Mouse (Mus musculus) lung, postnatal 0 days (tissue): ENCODE measurements around the gene Ccl7. TPM values are rescaled to one million over a fixed set of nuclear protein-coding genes. Genes with fewer than 3 reads are reported as not detected.

Experiments used
- ATAC-seq: fragments of 200-750 bp; cut with Nextera tagmentation; 2 replicates; pipeline ENCODE4 v1.8.0; 2017; ENCODE audit warnings: moderate library complexity
- DNase-seq: peaks from one replicate; pipeline ENCODE4 v3.0.0-alpha.2; 2016; ENCODE audit warnings: low spot score
- H3K27ac ChIP-seq: fragments of 300-500 bp; sonication (generic); 2 replicates; pipeline ENCODE4 v1.5.1; 2014; ENCODE audit warnings: antibody characterized with exemption, mild to moderate bottlenecking, low read length, mixed read lengths
- H3K27me3 ChIP-seq: fragments of 300-500 bp; sonication (generic); replicated peaks from 2 replicates; pipeline ENCODE4 v1.6.1; 2014; ENCODE audit warnings: low read length, mixed read lengths; ENCODE audit not compliant: insufficient read depth
- H3K36me3 ChIP-seq: fragments of 300-500 bp; sonication (generic); 2 replicates; pipeline ENCODE4 v1.6.1; 2014; ENCODE audit warnings: low read length, mixed read lengths; ENCODE audit not compliant: insufficient read depth
- H3K4me1 ChIP-seq: fragments of 300-500 bp; sonication (generic); 2 replicates; pipeline ENCODE4 v1.6.1; 2014; ENCODE audit warnings: antibody characterized with exemption, low read depth, low read length, mixed read lengths; ENCODE audit not compliant: insufficient read depth
- H3K4me2 ChIP-seq: fragments of 300-500 bp; sonication (generic); replicated peaks from 2 replicates; pipeline ENCODE4 v1.6.1; 2014; ENCODE audit warnings: low read depth, mild to moderate bottlenecking, low read length, moderate library complexity, mixed read lengths
- H3K4me3 ChIP-seq: fragments of 300-500 bp; sonication (generic); 2 replicates; pipeline ENCODE4 v1.5.1; 2014; ENCODE audit warnings: low read depth, low read length
- H3K9ac ChIP-seq: fragments of 300-500 bp; sonication (generic); replicated peaks from 2 replicates; pipeline ENCODE4 v1.6.1; 2014; ENCODE audit warnings: low read depth, mild to moderate bottlenecking
- H3K9me3 ChIP-seq: fragments of 300-500 bp; sonication (generic); 2 replicates; pipeline ENCODE4 v1.6.1; 2016; ENCODE audit warnings: low read length, mixed read lengths
- CTCF ChIP-seq: IDR thresholded peaks from 2 replicates; pipeline ENCODE4 v1.5.1; 2016; ENCODE audit warnings: antibody characterized with exemption, mild to moderate bottlenecking
- EP300 ChIP-seq: IDR thresholded peaks from 2 replicates; pipeline ENCODE4 v1.6.1; 2016; ENCODE audit warnings: antibody characterized with exemption, mild to moderate bottlenecking, control low read depth
- WGBS: fragments of 180-500 bp; shearing (Covaris S2); extraction: QIAGEN DNeasy Blood & Tissue Kit; methylation state at CpG from one replicate; pipeline ENCODE4 v1.1.7; 2014; 5-methylcytosine and 5-hydroxymethylcytosine counted together
- polyA plus RNA-seq: library from polyadenylated mRNA; unstranded; fragments of >200 nt; fragmentation: Nextera tagmentation; extraction: Ambion mirVana; gene quantifications from 2 replicates; pipeline ENCODE4 v1.2.1, GENCODE M21; 2015

Gene Ccl7
- polyA plus RNA-seq, 1 experiment from 2014 or later = 3.4 TPM

GRCm38 (mm10) chr11:82041671-82042080 is 3.8 kb upstream of the Ccl7 start:
- TF ChIP-seq CTCF = no peak
- no peak for TF ChIP-seq EP300
- WGBS = 71% methylated on average over 4 of the region's 4 CpGs
- Histone ChIP-seq H3K27me3 (no peaks in the 10 kb centered on the region), H3K27ac (no peak overlapping the region), H3K36me3 (no peaks in the 10 kb centered on the region), H3K9me3 (no peaks in the 10 kb centered on the region), H3K9ac (no peak overlapping the region), H3K4me1 (no peaks in the 10 kb centered on the region), H3K4me3 (no peak overlapping the region), H3K4me2 (no peak overlapping the region)
- ATAC-seq (no peak), DNase-seq (no peak)

GRCm38 (mm10) chr11:82047746-82048415 is 2.4 kb downstream of the Ccl7 start:
- Histone ChIP-seq H3K36me3 (no peaks in the 10 kb centered on the region), H3K4me1 (no peaks in the 10 kb centered on the region), H3K27ac (no peak overlapping the region), H3K4me3 (no peak overlapping the region), H3K9me3 (no peaks in the 10 kb centered on the region), H3K9ac (no peak overlapping the region), H3K4me2 (no peak overlapping the region), H3K27me3 (no peaks in the 10 kb centered on the region)
- peak; percentile 76 for DNase-seq
- no peak for ATAC-seq
- TF ChIP-seq CTCF (peak; percentile 78), EP300 (no peak)
- WGBS = 42% methylated on average over 6 of the region's 6 CpGs

DNA sequence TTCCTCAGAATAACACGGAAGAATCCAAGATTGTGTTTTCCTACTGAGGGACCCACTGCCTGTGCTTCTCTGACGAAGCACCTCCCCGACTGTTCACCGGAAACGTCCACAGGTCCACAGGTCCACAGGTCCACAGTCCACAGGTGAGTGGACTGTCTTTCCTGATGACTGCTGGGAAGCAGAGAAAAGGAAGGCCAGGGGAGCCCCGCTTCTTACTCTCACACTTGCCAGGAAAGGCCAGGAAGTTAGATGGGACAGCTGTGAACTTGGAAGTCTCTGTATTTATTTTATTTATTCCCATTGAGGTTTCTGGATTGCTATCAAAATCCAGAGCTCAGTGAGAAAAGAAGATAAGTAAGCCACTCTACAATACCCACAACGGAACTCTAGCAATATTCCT is 8.3 kb downstream of the Ccl7 start:
- 73% methylated on average over 7 of the region's 7 CpGs for WGBS
- Histone ChIP-seq H3K9ac (no peak overlapping the region), H3K27ac (no peak overlapping the region), H3K4me1 (no peaks in the 10 kb centered on the region), H3K27me3 (no peaks in the 10 kb centered on the region), H3K4me2 (no peak overlapping the region), H3K9me3 (no peaks in the 10 kb centered on the region), H3K36me3 (no peaks in the 10 kb centered on the region), H3K4me3 (no peak overlapping the region)
- ATAC-seq (no peak), DNase-seq (no peak)
- no peak for TF ChIP-seq CTCF
- TF ChIP-seq EP300 = no peak

DNA sequence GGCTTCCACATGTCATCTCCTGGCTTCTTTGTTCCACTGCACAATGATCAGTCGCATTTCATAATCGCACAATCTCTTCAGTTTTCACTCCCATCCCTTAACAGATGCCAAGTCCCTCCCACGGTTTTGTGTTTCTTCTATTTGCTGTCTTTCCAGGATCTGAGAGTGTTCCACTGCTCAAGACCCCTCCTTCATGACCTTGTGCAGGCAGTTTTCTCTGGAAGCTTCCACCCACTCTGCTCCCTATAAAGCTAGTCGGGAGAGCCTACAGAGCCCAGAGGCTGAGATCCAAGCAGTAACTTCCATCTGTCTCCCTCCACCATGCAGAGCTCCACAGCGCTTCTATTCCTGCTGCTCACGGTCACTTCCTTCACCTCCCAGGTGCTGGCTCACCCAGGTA is 12.1 kb downstream of the Ccl7 start, which contains the start of gene Ccl11:
Gene Ccl11 (plus strand): TSS at position 178 of the 400 bp plus-strand sequence.
- Histone ChIP-seq H3K9ac (no peak within 1 kb of the TSS), H3K4me3 (no peak within 1 kb of the TSS), H3K27me3 (no peaks in the 10 kb centered on the region), H3K9me3 (no peaks in the 10 kb centered on the region), H3K4me1 (no peaks in the 10 kb centered on the region), H3K36me3 (no peaks in the 10 kb centered on the region), H3K4me2 (no peak within 1 kb of the TSS), H3K27ac (no peak within 1 kb of the TSS)
- DNase-seq (peak; percentile 48), ATAC-seq (no peak)
- TF ChIP-seq CTCF = no peak
- no peak for TF ChIP-seq EP300
- 57% methylated on average over 6 of the region's 6 CpGs for WGBS

- no peaks in the 10 kb centered on the region for H3K9me3 ChIP-seq
- H3K4me2 ChIP-seq = no peak overlapping the region
- no peak overlapping the region for H3K9ac ChIP-seq
- H3K4me1 ChIP-seq = no peaks in the 10 kb centered on the region
- TF ChIP-seq EP300 = no peak
- TF ChIP-seq CTCF = no peak
- no peaks in the 10 kb centered on the region for H3K36me3 ChIP-seq
- WGBS = 54% methylated on average over 3 of the region's 3 CpGs
- H3K27me3 ChIP-seq = no peaks in the 10 kb centered on the region
- no peak overlapping the region for H3K4me3 ChIP-seq
- H3K27ac ChIP-seq = no peak overlapping the region
- DNase-seq = peak; percentile 75
- ATAC-seq = peak; percentile 32; the same call in 1 of the 2 replicates
These were observed 16.7 kb downstream of the Ccl7 start for GRCm38 (mm10) chr11:82062226-82062625.

DNA sequence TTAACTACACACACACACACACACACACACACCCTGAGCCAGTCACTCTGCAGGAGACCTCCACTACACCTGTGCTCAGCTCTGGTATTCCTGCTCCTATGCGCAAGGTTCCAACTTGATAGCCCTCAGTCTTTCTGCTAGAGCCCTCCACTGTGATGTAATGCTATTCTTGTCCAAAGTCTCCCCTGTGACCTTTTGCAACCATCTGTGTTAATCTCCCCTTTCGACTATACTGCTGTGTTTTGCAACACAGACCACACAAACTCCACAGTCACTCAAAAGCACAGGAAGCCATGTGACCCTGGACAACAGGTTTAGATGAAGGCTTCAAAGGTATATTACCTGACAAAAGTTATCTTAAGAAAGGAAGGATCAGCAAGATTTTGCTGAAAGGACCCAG is 17.9 kb downstream of the Ccl7 start:
- Histone ChIP-seq H3K9me3 (no peaks in the 10 kb centered on the region), H3K4me2 (no peak overlapping the region), H3K27ac (no peak overlapping the region), H3K9ac (no peak overlapping the region), H3K36me3 (no peaks in the 10 kb centered on the region), H3K4me1 (no peaks in the 10 kb centered on the region), H3K27me3 (no peaks in the 10 kb centered on the region), H3K4me3 (no peak overlapping the region)
- TF ChIP-seq CTCF (no peak), EP300 (no peak)
- no peak for ATAC-seq
- no peak for DNase-seq
- WGBS = 80% methylated on average over 2 of the region's 2 CpGs
